Mouse (Mus musculus): ENCODE results near the gene Dffb. TPM values are rescaled to one million over a fixed set of nuclear protein-coding genes. Genes with fewer than 3 reads are reported as not detected.

Dffb gene
- polyA plus RNA-seq, 1 experiment from 2014 or later, result 14.1 TPM

GRCm38 (mm10) chr4:153975768-153976167, 842 bp upstream of the Dffb start:
- H3K36me3 ChIP-seq (ENCODE audit: control insufficient read depth, insufficient read depth, low read length), result peaks cover 26% of the 10 kb centered on the region
- ATAC-seq (ENCODE audit: low FRiP score, low TSS enrichment), result no peak
- H3K4me3 ChIP-seq (ENCODE audit: low read length), result peak overlapping the region; percentile 79
- peaks cover 9% of the 10 kb centered on the region; the same call in 1 of the 2 replicates for H3K4me1 ChIP-seq (ENCODE audit: control insufficient read depth, insufficient read depth, low read length)
- no peak overlapping the region for H3K27ac ChIP-seq (ENCODE audit: low read depth, low read length)
- H3K9me3 ChIP-seq (ENCODE audit: control insufficient read depth, low read length), result no peaks in the 10 kb centered on the region
- WGBS, result 43% methylated on average over 6 of the region's 6 CpGs
- H3K4me2 ChIP-seq (replicated peaks; ENCODE audit: low read depth, low read length), result peak overlapping the region; percentile 78
- H3K9ac ChIP-seq (ENCODE audit: low read depth, low read length), result peak overlapping the region; percentile 79; the same call in 1 of the 2 replicates
- H3K27me3 ChIP-seq (ENCODE audit: control insufficient read depth, insufficient read depth, low read length), result no peaks in the 10 kb centered on the region

GRCm38 (mm10) chr4:153975292-153975662, 351 bp upstream of the Dffb start:
- Histone ChIP-seq H3K9me3 (ENCODE audit: control insufficient read depth, low read length) (no peaks in the 10 kb centered on the region), H3K9ac (ENCODE audit: low read depth, low read length) (peak overlapping the region; percentile 79), H3K4me2 (replicated peaks; ENCODE audit: low read depth, low read length) (peak overlapping the region; percentile 78), H3K4me3 (ENCODE audit: low read length) (peak overlapping the region; percentile 79), H3K27ac (ENCODE audit: low read depth, low read length) (no peak overlapping the region; the same call in 1 of the 2 replicates), H3K4me1 (ENCODE audit: control insufficient read depth, insufficient read depth, low read length) (peaks cover 9% of the 10 kb centered on the region; the same call in 1 of the 2 replicates), H3K36me3 (ENCODE audit: control insufficient read depth, insufficient read depth, low read length) (peaks cover 24% of the 10 kb centered on the region), H3K27me3 (ENCODE audit: control insufficient read depth, insufficient read depth, low read length) (no peaks in the 10 kb centered on the region)
- under 1% methylated on average over 33 of the region's 33 CpGs for WGBS
- ATAC-seq (ENCODE audit: low FRiP score, low TSS enrichment), result no peak; the same call in 1 of the 2 replicates

- WGBS, result 80% methylated on average over 2 of the region's 2 CpGs
- Histone ChIP-seq H3K36me3 (ENCODE audit: control insufficient read depth, insufficient read depth, low read length) (peaks cover 34% of the 10 kb centered on the region), H3K9ac (ENCODE audit: low read depth, low read length) (no peak overlapping the region), H3K4me2 (replicated peaks; ENCODE audit: low read depth, low read length) (no peak overlapping the region), H3K9me3 (ENCODE audit: control insufficient read depth, low read length) (no peaks in the 10 kb centered on the region), H3K27me3 (ENCODE audit: control insufficient read depth, insufficient read depth, low read length) (no peaks in the 10 kb centered on the region), H3K4me3 (ENCODE audit: low read length) (no peak overlapping the region), H3K4me1 (ENCODE audit: control insufficient read depth, insufficient read depth, low read length) (no peaks in the 10 kb centered on the region), H3K27ac (ENCODE audit: low read depth, low read length) (no peak overlapping the region)
- no peak for ATAC-seq (ENCODE audit: low FRiP score, low TSS enrichment)
Measured at GRCm38 (mm10) chr4:153968063-153968462, 6.9 kb downstream of the Dffb start.

- no peak for ATAC-seq (ENCODE audit: low FRiP score, low TSS enrichment)
- no peak overlapping the region for H3K4me2 ChIP-seq (replicated peaks; ENCODE audit: low read depth, low read length)
- H3K36me3 ChIP-seq (ENCODE audit: control insufficient read depth, insufficient read depth, low read length), result peaks cover 39% of the 10 kb centered on the region
- H3K27me3 ChIP-seq (ENCODE audit: control insufficient read depth, insufficient read depth, low read length), result no peaks in the 10 kb centered on the region
- no peak overlapping the region for H3K9ac ChIP-seq (ENCODE audit: low read depth, low read length)
- no peak overlapping the region for H3K4me3 ChIP-seq (ENCODE audit: low read length)
- no peak overlapping the region for H3K27ac ChIP-seq (ENCODE audit: low read depth, low read length)
- 78% methylated on average over 2 of the region's 2 CpGs for WGBS
- no peaks in the 10 kb centered on the region for H3K4me1 ChIP-seq (ENCODE audit: control insufficient read depth, insufficient read depth, low read length)
- no peaks in the 10 kb centered on the region for H3K9me3 ChIP-seq (ENCODE audit: control insufficient read depth, low read length)
Measured at GRCm38 (mm10) chr4:153967556-153967955, 7.4 kb downstream of the Dffb start.

- no peak for ATAC-seq (ENCODE audit: low FRiP score, low TSS enrichment)
- Histone ChIP-seq H3K27ac (ENCODE audit: low read depth, low read length) (no peak overlapping the region), H3K9ac (ENCODE audit: low read depth, low read length) (no peak overlapping the region), H3K36me3 (ENCODE audit: control insufficient read depth, insufficient read depth, low read length) (peaks cover 48% of the 10 kb centered on the region), H3K9me3 (ENCODE audit: control insufficient read depth, low read length) (no peaks in the 10 kb centered on the region), H3K4me3 (ENCODE audit: low read length) (no peak overlapping the region), H3K27me3 (ENCODE audit: control insufficient read depth, insufficient read depth, low read length) (no peaks in the 10 kb centered on the region), H3K4me1 (ENCODE audit: control insufficient read depth, insufficient read depth, low read length) (no peaks in the 10 kb centered on the region), H3K4me2 (replicated peaks; ENCODE audit: low read depth, low read length) (no peak overlapping the region)
- WGBS, result 90% methylated on average over 5 of the region's 5 CpGs
Measured at GRCm38 (mm10) chr4:153966651-153967050, 8.3 kb downstream of the Dffb start.

- no peak for ATAC-seq (ENCODE audit: low FRiP score, low TSS enrichment)
- Histone ChIP-seq H3K4me1 (ENCODE audit: control insufficient read depth, insufficient read depth, low read length) (peaks cover 10% of the 10 kb centered on the region), H3K36me3 (ENCODE audit: control insufficient read depth, insufficient read depth, low read length) (peaks cover 60% of the 10 kb centered on the region), H3K9me3 (ENCODE audit: control insufficient read depth, low read length) (no peaks in the 10 kb centered on the region), H3K27ac (ENCODE audit: low read depth, low read length) (no peak overlapping the region), H3K4me2 (replicated peaks; ENCODE audit: low read depth, low read length) (no peak overlapping the region), H3K9ac (ENCODE audit: low read depth, low read length) (no peak overlapping the region), H3K4me3 (ENCODE audit: low read length) (no peak overlapping the region), H3K27me3 (ENCODE audit: control insufficient read depth, insufficient read depth, low read length) (no peaks in the 10 kb centered on the region)
- WGBS, result 87% methylated on average over 7 of the region's 7 CpGs
Measured at GRCm38 (mm10) chr4:153962631-153963030, 12.3 kb downstream of the Dffb start.

- peak; percentile 82 for ATAC-seq (ENCODE audit: low FRiP score, low TSS enrichment)
- WGBS, result 0% methylated on average over 35 of the region's 37 CpGs
- peak overlapping the region; percentile 90 for H3K27ac ChIP-seq (ENCODE audit: low read depth, low read length)
- peaks cover 31% of the 10 kb centered on the region for H3K36me3 ChIP-seq (ENCODE audit: control insufficient read depth, insufficient read depth, low read length)
- H3K4me1 ChIP-seq (ENCODE audit: control insufficient read depth, insufficient read depth, low read length), result peaks cover 10% of the 10 kb centered on the region
- H3K4me3 ChIP-seq (ENCODE audit: low read length), result peak overlapping the region; percentile 76
- H3K27me3 ChIP-seq (ENCODE audit: control insufficient read depth, insufficient read depth, low read length), result no peaks in the 10 kb centered on the region
- no peaks in the 10 kb centered on the region for H3K9me3 ChIP-seq (ENCODE audit: control insufficient read depth, low read length)
- H3K4me2 ChIP-seq (replicated peaks; ENCODE audit: low read depth, low read length), result peak overlapping the region; percentile 50
- H3K9ac ChIP-seq (ENCODE audit: low read depth, low read length), result peak overlapping the region; percentile 86
Measured at GRCm38 (mm10) chr4:153957444-153958250, 17.3 kb downstream of the Dffb start.

GRCm38 (mm10) chr4:153956569-153957405, 18.1 kb downstream of the Dffb start, which contains the start of gene A430005L14Rik:
Gene A430005L14Rik, plus strand, starts transcription at chr4:153957237.
- 1% methylated on average over 48 of the region's 67 CpGs for WGBS
- peaks cover 10% of the 10 kb centered on the region for H3K4me1 ChIP-seq (ENCODE audit: control insufficient read depth, insufficient read depth, low read length)
- peak within 1 kb of the TSS; percentile 90 for H3K27ac ChIP-seq (ENCODE audit: low read depth, low read length)
- no peaks in the 10 kb centered on the region for H3K27me3 ChIP-seq (ENCODE audit: control insufficient read depth, insufficient read depth, low read length)
- ATAC-seq (ENCODE audit: low FRiP score, low TSS enrichment), result peak; percentile 96
- no peaks in the 10 kb centered on the region for H3K9me3 ChIP-seq (ENCODE audit: control insufficient read depth, low read length)
- peaks cover 22% of the 10 kb centered on the region for H3K36me3 ChIP-seq (ENCODE audit: control insufficient read depth, insufficient read depth, low read length)
- peak within 1 kb of the TSS; percentile 50 for H3K4me2 ChIP-seq (replicated peaks; ENCODE audit: low read depth, low read length)
- H3K9ac ChIP-seq (ENCODE audit: low read depth, low read length), result peak within 1 kb of the TSS; percentile 86
- H3K4me3 ChIP-seq (ENCODE audit: low read length), result peak within 1 kb of the TSS; percentile 76
